Mouse (Mus musculus): ENCODE results near the gene Pcnx3. TPM values are rescaled to one million over a fixed set of nuclear protein-coding genes. Genes with fewer than 3 reads are reported as not detected.

Pcnx3 gene
- polyA plus RNA-seq, 1 experiment from 2014 or later = 9.7 TPM

GRCm38 (mm10) chr19:5641641-5642040 is 47.1 kb downstream of the Pcnx3 start:
- ATAC-seq (ENCODE audit: low read depth) = no peak
- WGBS (ENCODE audit: insufficient replicate concordance) = 81% methylated on average over 8 of the region's 8 CpGs
- peaks cover 49% of the 10 kb centered on the region for H3K36me3 ChIP-seq (ENCODE audit: control insufficient read depth, insufficient read depth)

DNA sequence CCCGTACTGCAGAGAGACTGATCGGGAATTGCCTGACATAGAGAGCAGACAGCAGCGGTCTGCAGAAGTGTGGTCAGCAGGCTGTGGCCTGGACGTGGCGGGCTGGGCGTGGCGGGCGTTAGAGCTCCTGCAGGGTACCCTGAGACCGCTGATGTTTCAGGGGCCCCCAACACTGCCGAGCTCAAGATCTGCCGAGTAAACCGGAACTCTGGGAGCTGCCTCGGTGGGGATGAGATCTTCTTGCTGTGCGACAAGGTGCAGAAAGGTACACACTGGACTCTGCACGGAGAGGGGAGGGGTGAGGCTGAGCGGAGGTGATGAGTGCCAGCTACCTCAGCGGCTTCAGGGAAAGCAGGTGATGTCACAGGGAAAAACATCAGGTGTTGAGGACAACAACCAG is 47.7 kb downstream of the Pcnx3 start:
- 89% methylated on average over 17 of the region's 17 CpGs for WGBS (ENCODE audit: insufficient replicate concordance)
- Histone ChIP-seq H3K9ac (ENCODE audit: low read depth, low read length) (no peak overlapping the region), H3K4me1 (ENCODE audit: control insufficient read depth, low read depth, low read length) (peaks cover 26% of the 10 kb centered on the region), H3K9me3 (replicated peaks; ENCODE audit: control insufficient read depth, low read length) (no peaks in the 10 kb centered on the region), H3K4me3 (ENCODE audit: low read depth, low read length) (no peak overlapping the region), H3K4me2 (ENCODE audit: low read depth, low read length) (no peak overlapping the region), H3K27ac (ENCODE audit: low read length) (no peak overlapping the region), H3K36me3 (ENCODE audit: control insufficient read depth, insufficient read depth) (peaks cover 45% of the 10 kb centered on the region), H3K27me3 (ENCODE audit: control insufficient read depth, insufficient read depth, low read depth, low read length) (no peaks in the 10 kb centered on the region)
- ATAC-seq (ENCODE audit: low read depth) = no peak

More at GRCm38 (mm10) chr19:5641641-5642040, 47.1 kb downstream of the Pcnx3 start:
- Histone ChIP-seq H3K4me1 (ENCODE audit: control insufficient read depth, low read depth, low read length) (peaks cover 20% of the 10 kb centered on the region), H3K4me2 (ENCODE audit: low read depth, low read length) (no peak overlapping the region), H3K4me3 (ENCODE audit: low read depth, low read length) (no peak overlapping the region), H3K27ac (ENCODE audit: low read length) (no peak overlapping the region), H3K27me3 (ENCODE audit: control insufficient read depth, insufficient read depth, low read depth, low read length) (no peaks in the 10 kb centered on the region), H3K9ac (ENCODE audit: low read depth, low read length) (no peak overlapping the region), H3K9me3 (replicated peaks; ENCODE audit: control insufficient read depth, low read length) (no peaks in the 10 kb centered on the region)

DNA sequence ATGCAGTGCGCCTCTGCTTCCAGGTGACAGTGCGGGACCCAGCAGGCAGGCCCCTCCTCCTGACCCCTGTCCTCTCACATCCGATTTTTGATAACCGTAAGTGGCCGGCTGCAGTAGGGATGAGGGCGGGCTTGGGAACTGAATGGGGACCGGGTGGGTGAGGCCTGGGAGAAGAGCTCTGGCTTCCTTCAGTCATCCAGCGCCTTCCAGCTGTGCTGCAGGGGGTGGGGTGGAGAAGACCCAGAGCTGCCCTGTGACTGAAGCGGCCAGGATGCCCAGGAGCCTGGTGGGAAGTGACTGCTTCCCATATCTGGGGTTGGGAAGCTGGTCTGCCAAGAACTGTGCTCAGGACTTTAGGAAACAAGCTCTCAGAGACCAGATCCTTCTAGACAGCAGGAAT is 48.4 kb downstream of the Pcnx3 start:
- Histone ChIP-seq H3K36me3 (ENCODE audit: control insufficient read depth, insufficient read depth) (peaks cover 38% of the 10 kb centered on the region), H3K27me3 (ENCODE audit: control insufficient read depth, insufficient read depth, low read depth, low read length) (no peaks in the 10 kb centered on the region), H3K4me2 (ENCODE audit: low read depth, low read length) (no peak overlapping the region), H3K9ac (ENCODE audit: low read depth, low read length) (no peak overlapping the region), H3K4me1 (ENCODE audit: control insufficient read depth, low read depth, low read length) (peaks cover 29% of the 10 kb centered on the region), H3K4me3 (ENCODE audit: low read depth, low read length) (no peak overlapping the region), H3K27ac (ENCODE audit: low read length) (no peak overlapping the region), H3K9me3 (replicated peaks; ENCODE audit: control insufficient read depth, low read length) (no peaks in the 10 kb centered on the region)
- WGBS (ENCODE audit: insufficient replicate concordance) = 76% methylated on average over 9 of the region's 9 CpGs
- no peak for ATAC-seq (ENCODE audit: low read depth)

DNA sequence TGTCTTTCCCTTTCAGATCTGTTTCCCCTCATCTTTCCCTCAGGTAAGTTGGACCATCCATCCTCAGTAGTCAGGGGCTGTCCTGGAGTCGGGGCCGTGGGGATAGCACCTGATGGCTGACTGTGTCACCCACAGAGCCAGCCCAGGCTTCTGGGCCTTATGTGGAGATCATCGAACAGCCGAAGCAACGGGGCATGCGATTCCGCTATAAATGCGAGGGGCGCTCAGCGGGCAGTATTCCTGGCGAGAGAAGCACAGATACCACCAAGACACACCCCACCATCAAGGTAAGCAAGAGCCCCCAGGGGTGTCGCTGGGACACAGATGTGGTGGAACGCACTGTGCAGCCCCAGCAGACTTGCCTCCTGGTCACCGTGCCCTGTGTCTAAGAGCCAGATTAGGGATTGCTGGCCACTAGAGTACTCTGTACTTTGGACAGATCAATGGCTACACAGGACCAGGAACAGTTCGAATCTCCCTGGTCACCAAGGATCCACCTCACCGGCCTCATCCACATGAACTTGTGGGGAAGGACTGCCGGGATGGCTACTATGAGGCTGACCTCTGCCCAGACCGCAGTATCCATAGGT is 50.2 kb downstream of the Pcnx3 start:
- 84% methylated on average over 18 of the region's 18 CpGs for WGBS (ENCODE audit: insufficient replicate concordance)
- ATAC-seq (ENCODE audit: low read depth) = no peak
- H3K9ac ChIP-seq (ENCODE audit: low read depth, low read length) = peak overlapping the region; percentile 94
- H3K36me3 ChIP-seq (ENCODE audit: control insufficient read depth, insufficient read depth) = peaks cover 33% of the 10 kb centered on the region
- peak overlapping the region; percentile 92 for H3K4me3 ChIP-seq (ENCODE audit: low read depth, low read length)
- peaks cover 29% of the 10 kb centered on the region for H3K4me1 ChIP-seq (ENCODE audit: control insufficient read depth, low read depth, low read length)
- peak overlapping the region; percentile 96 for H3K4me2 ChIP-seq (ENCODE audit: low read depth, low read length)
- no peaks in the 10 kb centered on the region for H3K27me3 ChIP-seq (ENCODE audit: control insufficient read depth, insufficient read depth, low read depth, low read length)
- H3K9me3 ChIP-seq (replicated peaks; ENCODE audit: control insufficient read depth, low read length) = no peaks in the 10 kb centered on the region
- H3K27ac ChIP-seq (ENCODE audit: low read length) = peak overlapping the region; percentile 87

- Histone ChIP-seq H3K27me3 (ENCODE audit: control insufficient read depth, insufficient read depth, low read depth, low read length) (no peaks in the 10 kb centered on the region), H3K36me3 (ENCODE audit: control insufficient read depth, insufficient read depth) (peaks cover 25% of the 10 kb centered on the region), H3K4me1 (ENCODE audit: control insufficient read depth, low read depth, low read length) (peaks cover 29% of the 10 kb centered on the region), H3K4me3 (ENCODE audit: low read depth, low read length) (peak within 1 kb of the TSS; percentile 92), H3K27ac (ENCODE audit: low read length) (peak within 1 kb of the TSS; percentile 87), H3K4me2 (ENCODE audit: low read depth, low read length) (peak within 1 kb of the TSS; percentile 96), H3K9me3 (replicated peaks; ENCODE audit: control insufficient read depth, low read length) (no peaks in the 10 kb centered on the region), H3K9ac (ENCODE audit: low read depth, low read length) (peak within 1 kb of the TSS; percentile 94)
- under 1% methylated on average over 103 of the region's 109 CpGs for WGBS (ENCODE audit: insufficient replicate concordance)
- peak; percentile 87 for ATAC-seq (ENCODE audit: low read depth)
Observed at GRCm38 (mm10) chr19:5637069-5638047, 51.4 kb downstream of the Pcnx3 start, which contains the start of gene Rela. Gene Rela (plus strand): TSS chr19:5637483.

GRCm38 (mm10) chr19:5636571-5637041 is 52.1 kb downstream of the Pcnx3 start:
- peak overlapping the region; percentile 94 for H3K9ac ChIP-seq (ENCODE audit: low read depth, low read length)
- H3K4me1 ChIP-seq (ENCODE audit: control insufficient read depth, low read depth, low read length) = peaks cover 29% of the 10 kb centered on the region
- peak overlapping the region; percentile 92 for H3K4me3 ChIP-seq (ENCODE audit: low read depth, low read length)
- H3K27me3 ChIP-seq (ENCODE audit: control insufficient read depth, insufficient read depth, low read depth, low read length) = no peaks in the 10 kb centered on the region
- WGBS (ENCODE audit: insufficient replicate concordance) = 39% methylated on average over 12 of the region's 12 CpGs
- peak overlapping the region; percentile 96 for H3K4me2 ChIP-seq (ENCODE audit: low read depth, low read length)
- ATAC-seq (ENCODE audit: low read depth) = no peak
- peaks cover 19% of the 10 kb centered on the region for H3K36me3 ChIP-seq (ENCODE audit: control insufficient read depth, insufficient read depth)
- peak overlapping the region; percentile 87 for H3K27ac ChIP-seq (ENCODE audit: low read length)
- H3K9me3 ChIP-seq (replicated peaks; ENCODE audit: control insufficient read depth, low read length) = no peaks in the 10 kb centered on the region

GRCm38 (mm10) chr19:5636036-5636570 is 52.6 kb downstream of the Pcnx3 start:
- WGBS (ENCODE audit: insufficient replicate concordance) = 58% methylated on average over 7 of the region's 7 CpGs
- H3K9me3 ChIP-seq (replicated peaks; ENCODE audit: control insufficient read depth, low read length) = no peaks in the 10 kb centered on the region
- no peak overlapping the region for H3K4me3 ChIP-seq (ENCODE audit: low read depth, low read length)
- no peaks in the 10 kb centered on the region for H3K27me3 ChIP-seq (ENCODE audit: control insufficient read depth, insufficient read depth, low read depth, low read length)
- no peak overlapping the region for H3K9ac ChIP-seq (ENCODE audit: low read depth, low read length)
- H3K36me3 ChIP-seq (ENCODE audit: control insufficient read depth, insufficient read depth) = peaks cover 14% of the 10 kb centered on the region
- ATAC-seq (ENCODE audit: low read depth) = no peak
- no peak overlapping the region for H3K27ac ChIP-seq (ENCODE audit: low read length)
- H3K4me1 ChIP-seq (ENCODE audit: control insufficient read depth, low read depth, low read length) = peaks cover 29% of the 10 kb centered on the region
- peak overlapping the region; percentile 96; the same call in 1 of the 2 replicates for H3K4me2 ChIP-seq (ENCODE audit: low read depth, low read length)

DNA sequence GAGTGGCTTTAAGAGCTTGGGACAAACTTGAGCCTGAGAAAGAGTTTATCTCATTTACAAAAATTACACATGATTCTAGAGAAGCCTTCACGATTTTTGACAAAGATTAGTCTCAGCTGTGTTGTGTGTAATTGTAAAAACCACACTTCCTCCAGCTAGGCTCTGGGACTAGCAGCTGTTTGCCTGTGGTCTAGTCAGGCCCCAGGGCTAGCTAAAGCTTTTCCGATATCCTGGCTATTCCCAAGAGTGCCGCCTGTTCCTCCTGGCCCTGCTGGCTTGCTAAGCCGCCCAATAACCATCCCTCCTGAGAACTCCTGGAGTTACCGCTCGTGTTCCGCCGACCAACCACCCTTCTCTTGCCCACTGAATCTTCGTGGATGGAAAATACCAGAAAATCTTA is 56.6 kb downstream of the Pcnx3 start:
- no peak overlapping the region for H3K4me3 ChIP-seq (ENCODE audit: low read depth, low read length)
- H3K9me3 ChIP-seq (replicated peaks; ENCODE audit: control insufficient read depth, low read length) = no peaks in the 10 kb centered on the region
- no peak overlapping the region for H3K9ac ChIP-seq (ENCODE audit: low read depth, low read length)
- ATAC-seq (ENCODE audit: low read depth) = no peak
- H3K36me3 ChIP-seq (ENCODE audit: control insufficient read depth, insufficient read depth) = no peaks in the 10 kb centered on the region
- H3K27ac ChIP-seq (ENCODE audit: low read length) = no peak overlapping the region
- H3K4me1 ChIP-seq (ENCODE audit: control insufficient read depth, low read depth, low read length) = peaks cover 14% of the 10 kb centered on the region
- WGBS (ENCODE audit: insufficient replicate concordance) = 65% methylated on average over 9 of the region's 9 CpGs
- H3K27me3 ChIP-seq (ENCODE audit: control insufficient read depth, insufficient read depth, low read depth, low read length) = no peaks in the 10 kb centered on the region
- no peak overlapping the region for H3K4me2 ChIP-seq (ENCODE audit: low read depth, low read length)

Data from liver, embryonic 16.5 days (tissue).